Mouse (Mus musculus) CH12F3 (cell line): Measurements from ENCODE around the gene Sh2d3c.

ENCODE experiments used
- in situ Hi-C: fragments of 300-500 bp; cut with MboI; formaldehyde crosslinking; loops from 2 replicates; pipeline ENCODE4 v1.14.3; 2020; ENCODE audit warnings: low sequenced_read_pairs

The Sh2d3c gene

GRCm38 (mm10) chr2:32750887-32751664, 30.2 kb downstream of the Sh2d3c start:
- in situ Hi-C loops = no loop called here

- in situ Hi-C loops = no loop called here
Measured at GRCm38 (mm10) chr2:32751665-32752033, 30.8 kb downstream of the Sh2d3c start.

GRCm38 (mm10) chr2:32752181-32752580, 31.3 kb downstream of the Sh2d3c start:
- in situ Hi-C loops = no loop called here

GRCm38 (mm10) chr2:32756674-32757055, 35.8 kb downstream of the Sh2d3c start:
- in situ Hi-C loops = no loop called here

- in situ Hi-C loops = no loop called here
Measured at GRCm38 (mm10) chr2:32757056-32757845, 36.4 kb downstream of the Sh2d3c start, which contains the start of gene Tor2a. Gene Tor2a, plus strand, starts transcription at chr2:32757234.

GRCm38 (mm10) chr2:32758503-32758902, 37.6 kb downstream of the Sh2d3c start:
- in situ Hi-C loops = no loop called here

- in situ Hi-C loops = no loop called here
Measured at GRCm38 (mm10) chr2:32759001-32759400, 38.1 kb downstream of the Sh2d3c start.

GRCm38 (mm10) chr2:32761361-32761760, 40.5 kb downstream of the Sh2d3c start:
- in situ Hi-C loops = no loop called here

- in situ Hi-C loops = no loop called here
Measured at GRCm38 (mm10) chr2:32761859-32762258, 41.0 kb downstream of the Sh2d3c start.

GRCm38 (mm10) chr2:32763353-32763752, 42.5 kb downstream of the Sh2d3c start:
- in situ Hi-C loops = no loop called here

GRCm38 (mm10) chr2:32767241-32767640, 46.4 kb downstream of the Sh2d3c start:
- in situ Hi-C loops = no loop called here

- in situ Hi-C loops = no loop called here
Measured at GRCm38 (mm10) chr2:32768661-32769285, 47.9 kb downstream of the Sh2d3c start.

- in situ Hi-C loops = no loop called here
Measured at GRCm38 (mm10) chr2:32769327-32770085, 48.7 kb downstream of the Sh2d3c start.

GRCm38 (mm10) chr2:32771886-32772285, 51.0 kb downstream of the Sh2d3c start:
- in situ Hi-C loops = no loop called here

GRCm38 (mm10) chr2:32772626-32773279, 51.9 kb downstream of the Sh2d3c start:
- in situ Hi-C loops = no loop called here

- in situ Hi-C loops = no loop called here
Measured at GRCm38 (mm10) chr2:32775359-32776074, 54.7 kb downstream of the Sh2d3c start, which contains the start of the genes Ttc16 and Ptrh1. Gene Ttc16, minus strand, starts transcription at chr2:32775633. Gene Ptrh1, plus strand, starts transcription at chr2:32775786.

- in situ Hi-C loops = no loop called here
Measured at GRCm38 (mm10) chr2:32776192-32776591, 55.3 kb downstream of the Sh2d3c start.

- in situ Hi-C loops = no loop called here
Measured at GRCm38 (mm10) chr2:32778081-32778480, 57.2 kb downstream of the Sh2d3c start.

- in situ Hi-C loops = no loop called here
Measured at GRCm38 (mm10) chr2:32779131-32779530, 58.3 kb downstream of the Sh2d3c start.
